ENCODE assay signal across 8 mouse cellular contexts in genomic region chr8:126850189-126850535, GRCm38 (mm10).
DNase-seq lines count a peak whose midpoint lies in the region; ATAC-seq and TF ChIP-seq lines count a peak whose summit lies in the region.

No protein-coding gene starts in this region.

- peaks cover 56% of the 10 kb centered on the region for H3K4me1 ChIP-seq in hindbrain, embryonic 10.5 days (replicated peaks)
- H3K4me1 ChIP-seq in hindbrain, embryonic 16.5 days (ENCODE audit: control insufficient read depth, insufficient read depth, low read depth, low read length): no peaks in the 10 kb centered on the region
- peaks cover 71% of the 10 kb centered on the region for H3K4me1 ChIP-seq in spleen, adult 2 months (ENCODE audit: control insufficient read depth, insufficient read depth, insufficient read length)
- H3K4me1 ChIP-seq in hindbrain, postnatal 0 days (ENCODE audit: insufficient read depth, low read length): no peaks in the 10 kb centered on the region
- H3K4me1 ChIP-seq in small intestine, adult 2 months (ENCODE audit: control insufficient read depth, insufficient read depth, insufficient read length, low read length): peaks cover 56% of the 10 kb centered on the region

- H3K27me3 ChIP-seq in hindbrain, embryonic 10.5 days (ENCODE audit: insufficient read depth, poor library complexity, severe bottlenecking): no peaks in the 10 kb centered on the region
- no peaks in the 10 kb centered on the region for H3K27me3 ChIP-seq in hindbrain, embryonic 16.5 days (replicated peaks; ENCODE audit: control insufficient read depth, insufficient read depth, low read length)
- no peaks in the 10 kb centered on the region for H3K27me3 ChIP-seq in spleen, adult 2 months (ENCODE audit: control insufficient read depth, insufficient read depth, low read length)
- no peaks in the 10 kb centered on the region for H3K27me3 ChIP-seq in hindbrain, postnatal 0 days (ENCODE audit: insufficient read depth, low read length)
- H3K27me3 ChIP-seq in small intestine, adult 2 months (ENCODE audit: control insufficient read depth, insufficient read depth, low read length): no peaks in the 10 kb centered on the region

- no peak overlapping the region for H3K9ac ChIP-seq in hindbrain, embryonic 16.5 days (ENCODE audit: low read depth, low read length)
- no peak overlapping the region for H3K9ac ChIP-seq in hindbrain, postnatal 0 days (replicated peaks; ENCODE audit: low read length)

- no peak overlapping the region for H3K4me3 ChIP-seq in hindbrain, embryonic 10.5 days
- no peak overlapping the region for H3K4me3 ChIP-seq in hindbrain, embryonic 16.5 days (ENCODE audit: low read length)
- no peak overlapping the region for H3K4me3 ChIP-seq in spleen, adult 2 months (ENCODE audit: extremely low read depth, insufficient read depth, insufficient read length)
- H3K4me3 ChIP-seq in hindbrain, postnatal 0 days (ENCODE audit: low read length): no peak overlapping the region
- no peak overlapping the region for H3K4me3 ChIP-seq in small intestine, adult 2 months (ENCODE audit: low read depth, low read length)

- ATAC-seq in hindbrain, embryonic 16.5 days: no peak
- ATAC-seq in hindbrain, postnatal 0 days: 0 out of 2 replicates have a peak, but pooled peaks have one; percentile 4

- DNase-seq in hindbrain, embryonic 10.5 days (ENCODE audit: low spot score): no peak
- DNase-seq in spleen, adult 2 months (ENCODE audit: low read depth in 1 of 2, low spot score in 2 of 2): no peak
- no peak for DNase-seq in spleen, postnatal 10 days (ENCODE audit: low spot score in 2 of 2)
- no peak for DNase-seq in hindbrain, postnatal 0 days (ENCODE audit: low spot score)
- no peak for DNase-seq in urinary bladder, adult 2 months (ENCODE audit: low spot score)
- no peak for DNase-seq in cerebellum, postnatal 10 days

- no peak for TF ChIP-seq POLR2A in spleen, adult 2 months (IDR thresholded peaks at IDR 0.05; ENCODE audit: low read depth, low read length)
- no peak for TF ChIP-seq POLR2A in small intestine, adult 2 months (IDR thresholded peaks at IDR 0.05; ENCODE audit: low read depth, low read length)

- no peaks in the 10 kb centered on the region for H3K36me3 ChIP-seq in hindbrain, embryonic 10.5 days
- no peaks in the 10 kb centered on the region for H3K36me3 ChIP-seq in hindbrain, embryonic 16.5 days (ENCODE audit: control insufficient read depth, insufficient read depth, low read length)
- no peaks in the 10 kb centered on the region for H3K36me3 ChIP-seq in spleen, adult 2 months (ENCODE audit: control insufficient read depth, insufficient read depth, low read length)
- no peaks in the 10 kb centered on the region for H3K36me3 ChIP-seq in hindbrain, postnatal 0 days (ENCODE audit: insufficient read depth, low read length)
- no peaks in the 10 kb centered on the region for H3K36me3 ChIP-seq in small intestine, adult 2 months (ENCODE audit: control insufficient read depth, insufficient read depth, low read length)

- TF ChIP-seq CTCF in spleen, adult 2 months (IDR thresholded peaks at IDR 0.05; ENCODE audit: extremely low read depth, insufficient read depth, insufficient read length, insufficient replicate concordance): no peak
- TF ChIP-seq CTCF in hindbrain, postnatal 0 days (IDR thresholded peaks at IDR 0.05; ENCODE audit: low read depth): no peak
- TF ChIP-seq CTCF in small intestine, adult 2 months (IDR thresholded peaks at IDR 0.05; ENCODE audit: extremely low read depth, insufficient read length, insufficient replicate concordance, low read depth, low read length): no peak

- peak overlapping the region; percentile 41 for H3K27ac ChIP-seq in hindbrain, embryonic 10.5 days
- no peak overlapping the region for H3K27ac ChIP-seq in hindbrain, embryonic 16.5 days (ENCODE audit: low read depth, low read length)
- H3K27ac ChIP-seq in spleen, adult 2 months (ENCODE audit: insufficient read depth, low read length): peak overlapping the region; percentile 84
- H3K27ac ChIP-seq in hindbrain, postnatal 0 days: peak overlapping the region; percentile 42; the same call in 1 of the 2 replicates
- H3K27ac ChIP-seq in small intestine, adult 2 months (ENCODE audit: insufficient read depth, low read depth, low read length): peak overlapping the region; percentile 94

- H3K4me2 ChIP-seq in hindbrain, embryonic 16.5 days (ENCODE audit: low read length): no peak overlapping the region
- no peak overlapping the region for H3K4me2 ChIP-seq in hindbrain, postnatal 0 days (ENCODE audit: low read depth, low read length)

- WGBS in hindbrain, embryonic 10.5 days: 59% methylated on average over 1 of the region's 1 CpGs
- WGBS in hindbrain, embryonic 16.5 days: 55% methylated on average over 1 of the region's 1 CpGs
- 23% methylated on average over 1 of the region's 1 CpGs for WGBS in spleen, adult 2 months
- WGBS in hindbrain, postnatal 0 days: 56% methylated on average over 1 of the region's 1 CpGs
- WGBS in small intestine, adult 2 months: 55% methylated on average over 1 of the region's 1 CpGs

- no peaks in the 10 kb centered on the region for H3K9me3 ChIP-seq in hindbrain, embryonic 10.5 days
- no peaks in the 10 kb centered on the region for H3K9me3 ChIP-seq in hindbrain, embryonic 16.5 days (ENCODE audit: control insufficient read depth, low read length)
- no peaks in the 10 kb centered on the region for H3K9me3 ChIP-seq in hindbrain, postnatal 0 days (ENCODE audit: low read length)
